Mouse (Mus musculus) thymus, postnatal 36 days (tissue): ENCODE measurements around the gene Marc2.
A peak's percentile ranks its signal among the peaks of the same experiment; 100 is the strongest.

Experiments
- DNase-seq, 2 experiments: peaks; one replicate each; pipeline ENCODE4 v3.0.0; 2022; ENCODE audit warnings: mixed read lengths in 2 of 2

Gene Marc2

DNA sequence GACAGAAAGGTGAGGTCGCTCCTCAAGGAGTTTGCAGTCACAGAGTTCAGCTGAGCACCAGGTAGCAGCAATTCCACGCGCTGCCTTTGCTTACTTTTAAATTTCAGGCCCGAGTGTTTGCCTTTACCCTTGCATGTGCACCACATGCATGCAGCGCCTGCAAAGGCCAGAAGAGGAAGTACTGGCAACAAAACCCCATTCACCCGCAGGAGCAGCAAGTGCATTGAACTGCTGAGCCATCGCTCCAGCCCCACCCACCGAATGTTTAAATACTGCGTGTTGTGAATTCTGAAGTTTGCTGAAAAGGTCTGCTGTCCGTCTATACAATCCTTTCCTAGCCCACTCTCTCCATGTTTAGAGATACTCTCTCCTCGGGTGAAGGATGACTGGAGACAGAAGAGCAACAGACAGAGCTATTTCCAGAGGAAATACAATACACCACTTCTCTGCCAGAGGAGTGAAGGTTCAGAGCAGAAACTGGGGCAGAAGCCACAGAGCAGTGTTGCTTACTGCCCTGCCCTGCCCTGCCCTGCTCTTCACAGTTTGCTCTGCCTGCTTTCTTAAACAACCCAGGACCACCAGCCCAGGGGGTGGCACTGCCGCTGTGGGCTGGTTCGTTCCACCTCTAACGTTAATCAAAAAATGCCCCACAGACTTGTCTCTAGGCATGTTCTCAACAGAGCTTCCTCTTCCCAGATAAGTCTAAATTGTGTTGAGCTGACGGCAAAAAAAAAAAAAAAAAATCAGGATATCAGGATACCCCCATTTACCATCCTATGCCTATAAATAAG is 38.4 kb downstream of the Marc2 start:
- DNase-seq: no peak

DNA sequence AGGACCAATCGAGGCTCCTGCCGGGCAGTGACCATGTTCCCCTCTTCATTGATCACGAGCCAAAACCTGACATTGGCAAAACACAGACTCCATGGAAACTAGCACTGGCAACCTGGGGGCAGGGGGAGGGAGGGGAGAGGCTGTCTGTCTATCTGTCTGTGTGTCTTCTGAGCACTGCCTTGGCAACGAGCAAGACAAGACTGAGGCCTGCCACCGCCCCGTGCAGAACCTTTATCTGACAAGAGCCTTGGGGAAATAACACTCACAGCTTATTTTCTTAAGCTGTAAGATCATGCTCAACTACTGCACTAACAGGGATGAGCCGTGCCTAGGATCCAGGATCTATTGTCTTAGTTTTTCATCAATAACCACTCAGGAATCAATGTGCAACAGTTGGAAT is 39.1 kb downstream of the Marc2 start:
- no peak for DNase-seq

DNA sequence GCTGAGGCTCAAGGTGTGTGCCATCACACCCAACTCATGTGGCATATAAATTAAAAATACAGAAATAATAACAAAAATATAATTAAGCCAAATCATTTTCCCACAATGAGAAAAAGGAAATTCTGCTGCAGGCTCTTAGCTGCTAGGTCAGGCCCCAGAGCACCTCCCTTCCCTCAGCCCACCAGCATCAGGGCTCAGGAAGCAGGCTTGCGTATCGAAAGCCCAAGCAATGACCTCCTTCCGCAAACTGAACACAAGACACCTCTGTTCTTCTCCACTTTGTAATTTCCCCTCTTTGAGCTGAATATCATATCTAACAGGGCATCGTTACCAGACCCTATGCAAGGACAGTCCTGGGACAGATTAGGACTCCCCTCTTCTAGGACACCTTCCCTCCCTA is 40.5 kb downstream of the Marc2 start:
- DNase-seq: no peak

DNA sequence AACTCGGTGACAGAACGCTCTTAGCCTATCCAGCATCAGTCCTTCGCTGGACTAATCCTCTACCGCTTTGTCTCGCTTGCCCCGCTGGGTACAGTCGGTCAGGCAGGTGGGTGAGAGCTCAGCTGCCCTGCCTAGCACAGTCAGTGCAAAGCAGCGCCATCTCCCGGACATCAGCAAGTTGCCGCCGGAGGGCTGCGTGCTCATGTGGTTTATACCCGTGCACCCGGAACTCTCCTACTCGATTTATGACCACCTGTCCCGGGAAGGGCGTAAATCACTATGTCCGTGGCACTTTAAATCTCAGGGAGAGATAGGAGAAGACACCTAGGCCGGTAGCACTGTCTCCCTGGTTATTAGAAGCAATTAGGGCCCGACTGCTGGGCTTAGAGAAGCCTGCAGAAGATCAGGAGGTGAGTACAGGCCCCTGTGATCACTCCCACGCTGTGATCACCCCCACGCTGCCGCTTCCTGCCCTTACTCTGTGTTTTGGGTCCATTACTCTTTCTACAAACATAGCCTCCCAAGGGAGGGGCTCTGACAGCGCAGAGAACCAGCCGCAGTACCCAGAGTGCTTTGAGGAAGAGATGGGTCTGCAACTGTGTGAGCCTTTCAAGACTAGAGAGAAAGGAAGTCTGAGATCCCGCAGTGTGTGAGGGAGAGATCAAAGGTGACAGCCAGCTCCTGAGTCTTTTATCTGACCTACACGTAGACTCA is 52.9 kb downstream of the Marc2 start:
- DNase-seq: peak; percentile 84

DNA sequence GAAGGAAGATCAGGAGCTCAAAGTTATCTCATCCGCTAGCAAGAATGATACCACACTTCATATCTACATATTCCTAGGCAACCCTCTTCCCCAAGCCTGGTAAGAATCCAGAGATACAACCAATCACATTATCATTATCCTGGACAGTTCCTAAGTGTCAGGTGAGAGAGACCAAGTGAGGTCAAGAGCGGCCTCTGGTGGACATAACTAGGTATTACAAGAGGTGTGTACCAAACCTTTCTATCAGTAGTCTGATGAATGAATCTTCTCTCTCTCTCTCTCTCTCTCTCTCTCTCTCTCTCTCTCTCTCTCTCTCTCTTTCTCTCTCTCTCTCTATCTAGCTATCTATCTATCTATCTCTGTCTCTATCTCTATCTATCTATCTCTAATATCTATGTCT is 55.1 kb downstream of the Marc2 start:
- no peak for DNase-seq

DNA sequence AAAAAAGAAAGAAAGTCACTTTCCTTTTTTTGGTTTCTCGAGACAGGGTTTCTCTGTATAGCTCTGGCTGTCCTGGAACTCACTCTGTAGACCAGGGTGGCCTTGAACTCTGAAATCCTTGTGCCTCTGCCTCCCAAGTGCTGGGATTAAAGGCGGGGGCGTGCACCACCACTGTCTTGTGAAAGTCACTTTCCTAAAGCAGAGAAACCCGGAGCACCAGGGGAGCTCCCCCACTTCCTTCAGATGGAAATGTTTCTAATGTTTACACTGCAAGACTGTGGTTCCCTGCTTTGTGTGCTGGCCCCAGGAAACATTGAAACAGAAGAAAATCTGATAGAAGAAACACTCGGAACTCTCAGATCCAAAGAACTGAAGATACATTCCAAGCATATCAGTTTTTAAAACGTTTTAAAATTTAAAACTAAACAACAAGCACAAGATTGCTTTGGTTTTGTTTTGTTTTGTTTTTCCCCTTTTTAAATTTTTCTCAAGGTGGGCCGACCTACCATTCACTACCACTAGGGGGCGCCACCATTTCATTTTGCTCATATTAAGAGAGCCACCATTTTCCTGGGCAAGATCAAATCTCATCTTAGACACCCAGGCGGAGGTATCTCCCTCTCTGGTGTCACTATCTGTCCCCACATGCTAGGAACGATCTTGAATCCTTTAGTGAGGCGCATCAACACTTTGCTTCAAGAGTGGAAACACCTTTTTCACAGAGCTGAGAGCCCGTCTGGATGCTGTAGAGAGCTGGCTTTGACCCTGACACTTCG is 59.7 kb downstream of the Marc2 start:
- DNase-seq: no peak

DNA sequence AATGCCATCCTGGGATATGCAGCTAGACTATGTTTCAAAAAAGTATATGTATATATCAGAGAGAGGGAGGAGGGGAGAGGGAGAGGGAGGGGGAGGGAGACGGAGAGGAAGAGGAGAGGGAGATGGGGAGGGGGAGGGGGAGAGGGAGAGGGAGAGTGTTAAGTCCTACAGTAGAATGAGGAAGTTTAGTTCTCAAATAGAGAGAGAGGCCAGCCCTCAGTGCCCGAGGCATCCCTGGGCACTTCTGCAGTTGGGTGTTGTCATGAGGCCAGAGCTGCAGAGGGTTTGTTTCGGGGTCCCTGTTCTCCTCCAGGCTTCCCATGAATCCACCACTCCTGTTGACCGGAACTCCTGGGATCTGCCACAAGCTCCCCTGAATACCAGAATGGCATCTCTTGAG is 62.6 kb downstream of the Marc2 start:
- no peak for DNase-seq

DNA sequence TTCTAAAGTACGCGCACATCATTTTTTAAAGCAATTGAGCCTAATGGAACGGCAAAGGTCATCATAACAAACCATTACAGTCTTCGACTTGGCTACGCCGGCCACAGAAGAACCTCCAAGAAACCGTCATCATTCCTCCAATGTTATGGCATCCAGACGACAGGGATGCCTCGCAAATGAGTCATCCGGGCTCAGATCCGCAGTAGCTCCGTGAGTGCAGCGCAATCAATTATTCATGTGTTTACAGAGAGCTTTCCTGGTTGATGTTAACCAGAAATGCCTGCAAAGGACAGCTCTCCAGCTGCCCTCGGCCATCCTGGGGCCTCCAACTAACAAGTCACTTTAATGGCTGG is 64.1 kb downstream of the Marc2 start:
- no peak for DNase-seq

DNA sequence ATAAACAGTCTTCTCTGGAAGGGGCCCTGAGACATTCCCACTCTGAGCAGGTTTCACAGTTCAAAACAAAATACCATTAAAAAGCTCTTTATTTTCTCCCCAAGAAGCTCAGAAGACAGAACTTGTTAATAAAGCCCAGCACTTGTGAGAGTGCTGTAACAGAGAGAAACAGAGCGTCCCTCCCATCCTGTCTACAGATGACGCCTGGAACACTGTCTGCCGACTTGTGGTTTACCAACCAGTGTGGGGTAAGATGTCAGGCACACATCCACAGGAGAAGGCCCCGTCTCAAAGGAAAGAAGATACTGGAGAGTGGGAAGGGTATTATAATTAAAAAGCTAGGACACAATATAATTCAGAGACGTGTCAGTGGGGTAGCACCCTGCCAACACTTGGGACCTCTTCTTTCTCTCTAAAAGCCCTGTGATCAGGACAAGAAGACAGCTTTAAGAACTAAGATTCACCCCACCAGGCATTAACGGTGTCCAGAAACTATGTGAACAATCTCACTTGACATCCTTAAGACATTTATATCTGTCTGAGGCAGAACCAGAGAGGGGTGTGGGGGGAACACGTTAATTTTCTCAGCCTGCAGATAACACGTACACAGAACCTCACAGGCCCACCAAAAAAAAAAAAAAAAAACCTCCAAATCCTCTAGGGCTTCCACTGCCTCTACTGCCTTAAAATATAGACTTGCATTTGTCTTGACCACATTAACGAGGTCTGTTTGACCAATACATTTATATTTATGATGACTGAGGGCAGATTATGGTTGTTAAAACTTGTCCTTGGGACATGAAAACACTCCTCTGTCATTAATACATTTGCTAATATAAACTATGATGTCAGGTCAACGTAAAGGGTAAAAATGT is 64.7 kb downstream of the Marc2 start:
- DNase-seq: no peak

DNA sequence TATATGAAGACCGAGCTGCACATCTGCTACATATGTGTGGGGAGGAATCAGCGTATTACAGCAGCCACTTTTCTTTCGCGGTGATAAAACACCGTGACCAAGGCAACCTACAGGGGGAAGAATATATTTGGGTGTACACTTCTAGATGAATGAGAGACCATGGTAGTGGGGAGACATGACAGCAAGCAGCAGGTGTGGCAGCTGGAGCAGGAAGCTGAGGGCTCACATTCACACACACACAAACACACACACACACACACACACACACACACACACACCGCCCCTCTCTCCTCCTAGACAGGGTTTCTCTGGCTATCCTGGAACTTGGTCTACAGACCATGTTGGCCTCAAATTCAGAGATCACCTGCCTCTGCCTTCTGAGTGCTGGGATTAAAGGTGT is 68.1 kb downstream of the Marc2 start:
- no peak for DNase-seq

DNA sequence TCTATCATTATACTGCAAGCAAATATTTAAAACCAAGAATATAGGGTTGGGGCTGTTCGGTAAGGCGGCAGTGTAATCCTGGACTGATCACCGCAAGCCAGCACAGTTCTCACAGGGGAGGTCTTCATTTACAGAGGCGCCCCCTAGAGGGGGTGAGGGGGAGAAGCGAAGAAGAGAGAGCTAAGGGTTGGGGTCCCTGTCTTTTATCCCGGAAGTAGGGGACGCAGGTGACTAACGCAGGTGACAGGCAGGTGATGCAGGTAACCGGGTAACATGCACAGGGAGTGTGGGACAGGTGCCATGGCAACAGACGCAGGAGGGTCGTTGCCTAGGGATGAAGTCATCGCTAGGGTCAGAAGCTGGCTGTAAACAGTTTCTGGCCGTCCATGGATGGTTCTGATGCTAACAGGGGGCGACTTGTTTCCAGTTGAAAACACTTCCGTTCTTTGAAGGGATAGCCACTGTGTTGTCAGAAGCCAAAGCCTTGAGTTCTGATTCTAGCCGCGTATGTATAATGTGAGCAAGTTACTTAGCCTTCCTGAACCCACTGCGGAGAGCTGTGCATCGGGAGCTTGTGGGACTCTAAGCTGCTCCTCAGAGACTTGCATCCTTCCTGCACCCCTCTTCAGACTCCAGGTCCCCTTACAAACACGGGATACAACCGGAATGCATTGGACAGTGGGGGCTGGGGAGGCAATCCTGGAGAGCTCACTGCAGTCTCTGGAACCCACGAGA is 69.0 kb downstream of the Marc2 start:
- DNase-seq: no peak

DNA sequence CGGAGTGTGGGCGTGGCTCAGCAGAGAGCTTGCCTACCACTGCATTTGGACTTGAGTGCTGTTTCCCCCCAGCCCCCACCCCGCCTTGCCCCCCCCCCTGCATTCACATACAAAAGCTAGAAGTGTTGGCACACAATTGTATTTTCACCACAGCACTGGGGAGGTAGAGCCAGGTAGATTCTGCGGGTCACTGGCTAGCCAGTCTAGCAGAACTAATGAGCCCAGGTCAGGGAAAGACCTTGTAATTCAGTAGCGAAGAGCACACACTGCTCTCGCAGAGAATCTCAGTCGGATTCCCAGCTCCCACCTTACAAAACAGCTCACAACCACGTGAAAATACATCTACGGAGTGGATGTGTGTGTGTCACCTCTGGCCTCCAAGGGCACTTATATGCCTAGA is 71.0 kb downstream of the Marc2 start:
- no peak for DNase-seq

DNA sequence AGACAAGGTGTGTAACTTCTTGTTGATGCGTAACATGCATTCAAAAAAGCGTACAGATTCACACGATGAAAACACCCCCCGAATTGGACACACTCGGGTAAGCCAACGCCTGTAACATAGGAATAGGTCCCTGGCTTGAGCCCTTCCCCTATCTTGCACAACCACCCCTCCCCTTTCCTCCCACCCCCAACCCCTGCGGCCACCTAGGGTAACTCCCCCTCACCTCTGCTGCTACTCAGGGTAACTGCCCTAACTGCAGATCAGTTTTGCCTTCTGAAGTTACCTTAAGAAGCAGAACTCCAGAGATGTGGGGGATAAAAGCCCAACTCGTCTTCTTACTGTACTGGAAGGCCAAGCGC is 74.4 kb downstream of the Marc2 start:
- DNase-seq: no peak

DNA sequence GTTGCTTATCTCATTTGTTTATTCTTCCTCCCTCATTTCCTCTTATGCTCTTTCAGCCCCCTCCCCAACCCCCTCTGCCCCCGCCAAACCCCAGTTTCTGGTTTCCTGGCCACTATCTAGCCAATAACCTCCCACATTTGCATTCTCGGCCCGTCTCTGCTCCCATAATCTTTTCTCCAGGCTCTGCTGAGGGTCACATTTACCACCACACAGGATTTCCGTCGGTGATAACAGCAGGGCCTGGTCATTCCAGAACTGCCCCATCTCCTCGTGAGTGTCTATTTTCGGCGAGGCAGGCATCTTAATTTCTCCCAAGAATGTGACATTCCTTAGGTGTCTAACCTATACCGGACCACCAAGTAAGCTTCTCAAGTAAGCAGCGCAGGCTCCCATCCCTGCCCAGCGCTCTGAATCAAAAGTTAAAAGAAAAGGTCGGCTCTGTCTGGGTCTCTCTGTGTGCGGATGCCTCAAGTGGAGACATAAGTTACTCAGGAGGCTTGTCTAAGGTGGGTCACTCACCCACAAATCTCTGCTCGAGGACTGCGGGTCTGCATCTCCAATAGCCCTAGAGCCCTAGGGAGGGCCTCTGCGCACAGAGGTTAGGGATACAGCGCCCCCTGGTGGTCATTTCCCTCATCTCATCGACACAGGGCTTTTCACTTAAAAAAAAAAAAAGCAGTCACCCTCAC is 74.9 kb downstream of the Marc2 start:
- DNase-seq: peak; percentile 54 to 68

DNA sequence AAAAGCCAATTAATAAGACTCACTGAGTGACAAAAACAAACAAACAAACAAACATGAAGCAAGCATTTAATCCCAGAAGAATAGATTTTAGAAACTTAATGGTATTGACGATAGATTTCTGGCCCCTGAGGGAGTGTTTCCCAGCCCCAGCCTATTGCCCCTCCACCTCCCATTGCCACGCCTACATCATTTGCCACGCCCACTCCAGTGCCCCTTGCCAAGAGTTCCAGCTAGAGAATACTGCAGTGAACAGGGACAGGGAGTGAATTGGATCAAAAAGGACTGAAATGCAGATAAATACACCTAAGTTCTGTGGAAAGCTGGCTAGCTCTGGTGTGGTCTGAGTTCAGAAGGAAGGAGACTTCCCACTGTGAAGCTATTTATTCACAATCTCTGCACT is 82.4 kb downstream of the Marc2 start:
- DNase-seq: no peak
